Mouse (Mus musculus) intestine, embryonic 14.5 days (tissue): ENCODE measurements around the gene Arhgef2. TPM values are rescaled to one million over a fixed set of nuclear protein-coding genes. Genes with fewer than 3 reads are reported as not detected.

Source experiments
- polyA plus RNA-seq: library from polyadenylated mRNA; unstranded; fragments of >200 nt; fragmentation: Nextera tagmentation; extraction: Ambion mirVana; gene quantifications from 2 replicates; pipeline ENCODE4 v1.2.1, GENCODE M21; 2014

The Arhgef2 gene
- polyA plus RNA-seq, 1 experiment from 2014 or later = 87.0 TPM

Other genes with a start within 250 kb of the Arhgef2 start
- 1.5 and 2.4 TPM in 2 replicates for gene Paqr6, start 241.4 kb upstream of the Arhgef2 start, polyA plus RNA-seq
- gene Bglap3, start 233.2 kb upstream of the Arhgef2 start, polyA plus RNA-seq = 0.28 and 0.30 TPM in 2 replicates
- gene Bglap2, start 227.3 kb upstream of the Arhgef2 start, polyA plus RNA-seq = not detected in 2 replicates
- gene Bglap, start 221.5 kb upstream of the Arhgef2 start, polyA plus RNA-seq = 0.64 TPM in 1 of 2 replicates, not detected in the other
- 150 and 154 TPM in 2 replicates for gene Pmf1, start 195.6 kb upstream of the Arhgef2 start, polyA plus RNA-seq
- gene Slc25a44, start 180.8 kb upstream of the Arhgef2 start, polyA plus RNA-seq = 19.7 and 20.1 TPM in 2 replicates
- 11.1 and 13.3 TPM in 2 replicates for gene Sema4a, start 144.8 kb upstream of the Arhgef2 start, polyA plus RNA-seq
- gene Lmna, start 96.0 kb upstream of the Arhgef2 start, polyA plus RNA-seq = 86.0 and 96.0 TPM in 2 replicates
- gene Mex3a, start 73.6 kb upstream of the Arhgef2 start, polyA plus RNA-seq = 19.8 and 23.8 TPM in 2 replicates
- 55.6 and 56.9 TPM in 2 replicates for gene Rab25, start 57.7 kb upstream of the Arhgef2 start, polyA plus RNA-seq
- 98.9 and 102 TPM in 2 replicates for gene Lamtor2, start 52.9 kb upstream of the Arhgef2 start, polyA plus RNA-seq
- 59.0 and 60.8 TPM in 2 replicates for gene Ubqln4, start 52.2 kb upstream of the Arhgef2 start, polyA plus RNA-seq
- 290 and 316 TPM in 2 replicates for gene Ssr2, start 30.1 kb upstream of the Arhgef2 start, polyA plus RNA-seq
- gene Rxfp4, start 47.2 kb downstream of the Arhgef2 start, polyA plus RNA-seq = not detected in 2 replicates
- 78.9 and 87.9 TPM in 2 replicates for gene Khdc4, start 79.8 kb downstream of the Arhgef2 start, polyA plus RNA-seq
- gene Rit1, start 110.9 kb downstream of the Arhgef2 start, polyA plus RNA-seq = 56.4 and 62.1 TPM in 2 replicates
- gene Syt11, start 169.2 kb downstream of the Arhgef2 start, polyA plus RNA-seq = 28.6 and 29.7 TPM in 2 replicates
- 14.7 and 14.8 TPM in 2 replicates for gene Gon4l, start 229.3 kb downstream of the Arhgef2 start, polyA plus RNA-seq